Mouse (Mus musculus): ENCODE data around the gene Chst8.

DNA sequence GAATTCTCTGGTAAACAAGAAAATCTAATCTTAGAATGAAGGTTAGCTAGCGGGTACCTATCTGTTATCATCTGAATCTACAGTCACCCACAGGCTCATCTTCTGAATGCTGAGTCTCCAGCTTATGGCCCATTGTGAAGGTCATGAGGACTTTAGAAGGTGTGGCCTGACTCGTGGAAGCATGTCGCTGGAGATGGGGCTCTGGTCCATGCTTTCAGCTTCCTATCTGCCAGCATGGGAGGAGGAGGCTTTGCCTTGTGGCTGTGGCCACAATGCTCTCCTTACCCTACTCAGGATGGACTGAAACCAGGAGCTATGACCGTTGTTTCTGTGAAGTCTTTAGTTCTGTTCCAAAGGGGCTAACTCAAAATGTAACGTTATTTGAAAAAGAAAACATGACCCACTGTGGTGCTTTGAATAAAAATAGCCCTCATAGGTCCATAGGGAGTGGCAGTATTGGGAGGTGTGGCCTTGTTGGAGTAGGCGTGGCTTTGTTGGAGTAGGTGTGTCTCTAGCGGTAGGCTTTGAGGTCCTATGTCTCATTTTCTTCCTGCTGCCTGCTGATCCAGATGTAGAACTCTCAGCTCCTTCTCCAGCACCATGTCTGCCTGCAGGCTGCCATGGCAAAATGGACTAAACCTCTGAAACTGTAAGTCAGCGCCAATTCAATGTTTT, 69.0 kb downstream of the Chst8 start:
- TF ChIP-seq CTCF (IDR thresholded peaks at IDR 0.05; ENCODE audit: low read depth): no peak
- TF ChIP-seq EP300 (IDR thresholded peaks at IDR 0.05; ENCODE audit: low read depth): no peak

Data from heart, postnatal 0 days (tissue).